Mouse (Mus musculus): ENCODE results near the gene Lgals1. TPM values are rescaled to one million over a fixed set of nuclear protein-coding genes. Genes with fewer than 3 reads are reported as not detected.
A peak's percentile ranks its signal among the peaks of the same experiment; 100 is the strongest.

Gene Lgals1
- polyA plus RNA-seq, 1 experiment: 251 TPM

GRCm38 (mm10) chr15:78930801-78931426 is 4.4 kb downstream of the Lgals1 start:
- no peak overlapping the region for H3K4me3 ChIP-seq (replicated peaks; ENCODE audit: extremely low read depth, low read depth, low read length)
- WGBS: 83% methylated on average over 7 of the region's 7 CpGs
- TF ChIP-seq CTCF (IDR thresholded peaks at IDR 0.05; ENCODE audit: insufficient read depth, low read length): no peak
- no peak for TF ChIP-seq POLR2A (IDR thresholded peaks at IDR 0.05; ENCODE audit: borderline replicate concordance, extremely low read depth, low read depth, low read length)
- H3K4me1 ChIP-seq (ENCODE audit: control insufficient read depth, insufficient read depth, low read length): peaks cover 8% of the 10 kb centered on the region
- DNase-seq: no peak

GRCm38 (mm10) chr15:78931577-78931976 is 5.1 kb downstream of the Lgals1 start:
- TF ChIP-seq POLR2A (IDR thresholded peaks at IDR 0.05; ENCODE audit: borderline replicate concordance, extremely low read depth, low read depth, low read length): no peak
- peak; percentile 79 for TF ChIP-seq CTCF (IDR thresholded peaks at IDR 0.05; ENCODE audit: insufficient read depth, low read length)
- 4% methylated on average over 3 of the region's 3 CpGs for WGBS
- no peak overlapping the region for H3K4me3 ChIP-seq (replicated peaks; ENCODE audit: extremely low read depth, low read depth, low read length)
- peaks cover 8% of the 10 kb centered on the region for H3K4me1 ChIP-seq (ENCODE audit: control insufficient read depth, insufficient read depth, low read length)
- DNase-seq: no peak

GRCm38 (mm10) chr15:78934784-78935320 is 8.3 kb downstream of the Lgals1 start, which contains the start of gene Nol12:
TSS of gene Nol12 (plus strand) at chr15:78934933.
- Histone ChIP-seq H3K4me3 (replicated peaks; ENCODE audit: extremely low read depth, low read depth, low read length) (peak within 1 kb of the TSS; percentile 83), H3K4me1 (ENCODE audit: control insufficient read depth, insufficient read depth, low read length) (0 out of 2 replicates have a peak, but pooled peaks cover 2% of the 10 kb centered on the region)
- WGBS: under 1% methylated on average over 42 of the region's 42 CpGs
- TF ChIP-seq POLR2A (IDR thresholded peaks at IDR 0.05; ENCODE audit: borderline replicate concordance, extremely low read depth, low read depth, low read length) (peak; percentile 79; the same call in 1 of the 2 replicates), CTCF (IDR thresholded peaks at IDR 0.05; ENCODE audit: insufficient read depth, low read length) (no peak)
- peak; percentile 79 for DNase-seq

GRCm38 (mm10) chr15:78936403-78936802 is 9.9 kb downstream of the Lgals1 start:
- WGBS: 87% methylated on average over 12 of the region's 12 CpGs

GRCm38 (mm10) chr15:78937311-78937710 is 10.8 kb downstream of the Lgals1 start:
- WGBS: 86% methylated on average over 10 of the region's 10 CpGs
- H3K4me3 ChIP-seq (replicated peaks; ENCODE audit: extremely low read depth, low read depth, low read length): no peak overlapping the region
- TF ChIP-seq POLR2A (IDR thresholded peaks at IDR 0.05; ENCODE audit: borderline replicate concordance, extremely low read depth, low read depth, low read length): no peak

More at GRCm38 (mm10) chr15:78936403-78936802, 9.9 kb downstream of the Lgals1 start:
- Histone ChIP-seq H3K4me3 (replicated peaks; ENCODE audit: extremely low read depth, low read depth, low read length) (no peak overlapping the region), H3K4me1 (ENCODE audit: control insufficient read depth, insufficient read depth, low read length) (0 out of 2 replicates have a peak, but pooled peaks cover 2% of the 10 kb centered on the region)
- no peak for DNase-seq
- TF ChIP-seq CTCF (IDR thresholded peaks at IDR 0.05; ENCODE audit: insufficient read depth, low read length) (no peak), POLR2A (IDR thresholded peaks at IDR 0.05; ENCODE audit: borderline replicate concordance, extremely low read depth, low read depth, low read length) (no peak)

GRCm38 (mm10) chr15:78937963-78938362 is 11.4 kb downstream of the Lgals1 start:
- Histone ChIP-seq H3K4me1 (ENCODE audit: control insufficient read depth, insufficient read depth, low read length) (0 out of 2 replicates have a peak, but pooled peaks cover 2% of the 10 kb centered on the region), H3K4me3 (replicated peaks; ENCODE audit: extremely low read depth, low read depth, low read length) (no peak overlapping the region)
- TF ChIP-seq CTCF (IDR thresholded peaks at IDR 0.05; ENCODE audit: insufficient read depth, low read length) (no peak), POLR2A (IDR thresholded peaks at IDR 0.05; ENCODE audit: borderline replicate concordance, extremely low read depth, low read depth, low read length) (no peak)
- no peak for DNase-seq
- WGBS: 91% methylated on average over 2 of the region's 2 CpGs

More at GRCm38 (mm10) chr15:78937311-78937710, 10.8 kb downstream of the Lgals1 start:
- 0 out of 2 replicates have a peak, but pooled peaks cover 2% of the 10 kb centered on the region for H3K4me1 ChIP-seq (ENCODE audit: control insufficient read depth, insufficient read depth, low read length)
- DNase-seq: no peak

- Histone ChIP-seq H3K4me3 (replicated peaks; ENCODE audit: extremely low read depth, low read depth, low read length) (no peak overlapping the region), H3K4me1 (ENCODE audit: control insufficient read depth, insufficient read depth, low read length) (0 out of 2 replicates have a peak, but pooled peaks cover 2% of the 10 kb centered on the region)
- WGBS: 90% methylated on average over 13 of the region's 13 CpGs
- DNase-seq: no peak
- TF ChIP-seq POLR2A (IDR thresholded peaks at IDR 0.05; ENCODE audit: borderline replicate concordance, extremely low read depth, low read depth, low read length) (no peak), CTCF (IDR thresholded peaks at IDR 0.05; ENCODE audit: insufficient read depth, low read length) (no peak)
These were observed 13.8 kb downstream of the Lgals1 start for GRCm38 (mm10) chr15:78940325-78940724.

GRCm38 (mm10) chr15:78942663-78943062 is 16.1 kb downstream of the Lgals1 start:
- DNase-seq: peak; percentile 80
- no peaks in the 10 kb centered on the region for H3K4me1 ChIP-seq (ENCODE audit: control insufficient read depth, insufficient read depth, low read length)
- WGBS: 7% methylated on average over 9 of the region's 9 CpGs
- no peak for TF ChIP-seq POLR2A (IDR thresholded peaks at IDR 0.05; ENCODE audit: borderline replicate concordance, extremely low read depth, low read depth, low read length)
- TF ChIP-seq CTCF (IDR thresholded peaks at IDR 0.05; ENCODE audit: insufficient read depth, low read length): peak; percentile 74
- H3K4me3 ChIP-seq (replicated peaks; ENCODE audit: extremely low read depth, low read depth, low read length): peak overlapping the region; percentile 59

GRCm38 (mm10) chr15:78946232-78946631 is 19.7 kb downstream of the Lgals1 start:
- WGBS: 69% methylated on average over 7 of the region's 7 CpGs
- no peak overlapping the region for H3K4me3 ChIP-seq (replicated peaks; ENCODE audit: extremely low read depth, low read depth, low read length)
- TF ChIP-seq CTCF (IDR thresholded peaks at IDR 0.05; ENCODE audit: insufficient read depth, low read length): no peak
- no peaks in the 10 kb centered on the region for H3K4me1 ChIP-seq (ENCODE audit: control insufficient read depth, insufficient read depth, low read length)
- no peak for DNase-seq

- WGBS: under 1% methylated on average over 24 of the region's 24 CpGs
- Histone ChIP-seq H3K4me1 (ENCODE audit: control insufficient read depth, insufficient read depth, low read length) (no peaks in the 10 kb centered on the region), H3K4me3 (replicated peaks; ENCODE audit: extremely low read depth, low read depth, low read length) (no peak within 1 kb of the TSS)
- TF ChIP-seq POLR2A (IDR thresholded peaks at IDR 0.05; ENCODE audit: borderline replicate concordance, extremely low read depth, low read depth, low read length) (no peak), CTCF (IDR thresholded peaks at IDR 0.05; ENCODE audit: insufficient read depth, low read length) (no peak)
- DNase-seq: peak; percentile 70
These were observed 21.1 kb downstream of the Lgals1 start, which contains the start of gene Triobp for GRCm38 (mm10) chr15:78947657-78948056. TSS of gene Triobp (plus strand) at chr15:78947724.
